Mouse (Mus musculus) forebrain, embryonic 16.5 days (tissue): ENCODE measurements around the gene Mdm4. TPM values are rescaled to one million over a fixed set of nuclear protein-coding genes. Genes with fewer than 3 reads are reported as not detected.

Experiments used
- ATAC-seq: fragments of 200-750 bp; cut with Nextera tagmentation; 2 replicates; pipeline ENCODE4 v1.8.0; 2017; ENCODE audit warnings: mild to moderate bottlenecking, moderate library complexity
- H3K27ac ChIP-seq: fragments of 300-500 bp; sonication (generic); 2 replicates; pipeline ENCODE4 v1.5.1; 2014; ENCODE audit warnings: low read length, control low read depth
- H3K27me3 ChIP-seq: fragments of 300-500 bp; sonication (generic); replicated peaks from 2 replicates; pipeline ENCODE4 v1.6.1; 2014; ENCODE audit warnings: low read length; ENCODE audit not compliant: control insufficient read depth, insufficient read depth
- H3K36me3 ChIP-seq: fragments of 300-500 bp; sonication (generic); 2 replicates; pipeline ENCODE4 v1.6.1; 2014; ENCODE audit not compliant: control insufficient read depth, insufficient read depth
- H3K4me1 ChIP-seq: fragments of 300-500 bp; sonication (generic); replicated peaks from 2 replicates; pipeline ENCODE4 v1.6.1; 2014; ENCODE audit warnings: low read length; ENCODE audit not compliant: control insufficient read depth, insufficient read depth
- H3K4me2 ChIP-seq: fragments of 300-500 bp; sonication (generic); 2 replicates; pipeline ENCODE4 v1.6.1; 2014; ENCODE audit warnings: mild to moderate bottlenecking, low read length, control low read depth
- H3K4me3 ChIP-seq: fragments of 300-500 bp; sonication (generic); replicated peaks from 2 replicates; pipeline ENCODE4 v1.5.1; 2014; ENCODE audit warnings: mild to moderate bottlenecking, low read length, control low read depth
- H3K9ac ChIP-seq: fragments of 300-500 bp; sonication (generic); replicated peaks from 2 replicates; pipeline ENCODE4 v1.6.1; 2014; ENCODE audit warnings: low read depth, low read length, control low read depth
- H3K9me3 ChIP-seq: fragments of 300-500 bp; sonication (generic); 2 replicates; pipeline ENCODE4 v1.6.1; 2016; ENCODE audit warnings: low read length; ENCODE audit not compliant: control insufficient read depth
- WGBS: fragments of 180-500 bp; shearing (Covaris S2); extraction: QIAGEN DNeasy Blood & Tissue Kit; methylation state at CpG from one replicate; pipeline ENCODE4 v1.1.7; 2014; 5-methylcytosine and 5-hydroxymethylcytosine counted together
- polyA plus RNA-seq: library from polyadenylated mRNA; unstranded; fragments of >200 nt; fragmentation: Nextera tagmentation; extraction: Ambion mirVana; gene quantifications from 2 replicates; pipeline ENCODE4 v1.2.1, GENCODE M21; 2015

Mdm4 gene
- polyA plus RNA-seq, 1 experiment from 2014 or later = 50.6 TPM

DNA sequence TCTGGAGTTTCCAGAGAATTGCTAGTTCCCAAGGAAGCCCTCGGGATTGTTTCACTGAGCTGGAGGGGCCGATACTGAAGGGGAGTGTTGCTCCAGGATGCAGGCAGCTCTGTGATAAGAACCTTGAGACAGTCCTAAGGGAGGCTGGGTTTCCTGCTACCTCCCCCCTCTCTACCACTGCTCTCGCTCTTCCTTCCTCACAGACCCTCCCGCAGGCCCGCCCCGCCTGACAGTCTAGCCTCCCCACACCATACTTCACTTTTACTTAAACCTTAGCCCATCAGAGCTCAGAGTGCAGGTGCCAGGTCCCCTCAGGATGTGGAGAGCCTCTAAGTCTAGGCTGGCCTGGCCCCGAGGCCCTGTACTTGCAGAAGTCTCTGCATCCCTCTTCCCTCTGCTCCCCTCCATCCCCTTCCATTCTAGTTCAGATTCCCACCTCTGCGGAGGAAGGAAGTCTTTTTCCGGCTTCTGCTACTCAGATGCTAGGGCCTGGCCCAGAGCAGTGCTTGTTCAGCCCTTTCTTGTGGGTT, 43.0 kb upstream of the Mdm4 start:
- no peaks in the 10 kb centered on the region for H3K9me3 ChIP-seq
- H3K9ac ChIP-seq = no peak overlapping the region
- no peak for ATAC-seq
- no peak overlapping the region for H3K4me3 ChIP-seq
- no peak overlapping the region for H3K27ac ChIP-seq
- H3K36me3 ChIP-seq = peaks cover 2% of the 10 kb centered on the region; the same call in 1 of the 2 replicates
- no peaks in the 10 kb centered on the region for H3K27me3 ChIP-seq
- peaks cover 38% of the 10 kb centered on the region for H3K4me1 ChIP-seq
- no peak overlapping the region for H3K4me2 ChIP-seq
- WGBS = 71% methylated on average over 9 of the region's 9 CpGs

- no peak overlapping the region for H3K9ac ChIP-seq
- peak; percentile 74 for ATAC-seq
- H3K4me2 ChIP-seq = no peak overlapping the region
- H3K27me3 ChIP-seq = no peaks in the 10 kb centered on the region
- H3K4me1 ChIP-seq = peaks cover 35% of the 10 kb centered on the region
- no peak overlapping the region for H3K4me3 ChIP-seq
- 41% methylated on average over 16 of the region's 16 CpGs for WGBS
- H3K36me3 ChIP-seq = peaks cover 4% of the 10 kb centered on the region
- no peaks in the 10 kb centered on the region for H3K9me3 ChIP-seq
- H3K27ac ChIP-seq = peak overlapping the region; percentile 72
Observed at GRCm38 (mm10) chr1:133071666-133072381, 41.5 kb upstream of the Mdm4 start.

GRCm38 (mm10) chr1:133070157-133070556, 39.8 kb upstream of the Mdm4 start:
- peaks cover 11% of the 10 kb centered on the region for H3K36me3 ChIP-seq
- H3K9ac ChIP-seq = no peak overlapping the region

GRCm38 (mm10) chr1:133069275-133070120, 39.1 kb upstream of the Mdm4 start:
- WGBS = 81% methylated on average over 12 of the region's 12 CpGs
- H3K4me2 ChIP-seq = no peak overlapping the region
- no peak overlapping the region for H3K9ac ChIP-seq
- H3K4me3 ChIP-seq = no peak overlapping the region
- H3K27ac ChIP-seq = peak overlapping the region; percentile 48
- H3K36me3 ChIP-seq = peaks cover 11% of the 10 kb centered on the region
- H3K27me3 ChIP-seq = no peaks in the 10 kb centered on the region
- H3K9me3 ChIP-seq = no peaks in the 10 kb centered on the region
- H3K4me1 ChIP-seq = peaks cover 35% of the 10 kb centered on the region
- no peak for ATAC-seq

More at GRCm38 (mm10) chr1:133070157-133070556, 39.8 kb upstream of the Mdm4 start:
- 67% methylated on average over 5 of the region's 5 CpGs for WGBS
- ATAC-seq = no peak
- Histone ChIP-seq H3K4me1 (peaks cover 35% of the 10 kb centered on the region), H3K27me3 (no peaks in the 10 kb centered on the region), H3K27ac (no peak overlapping the region), H3K9me3 (no peaks in the 10 kb centered on the region), H3K4me3 (no peak overlapping the region), H3K4me2 (no peak overlapping the region)

DNA sequence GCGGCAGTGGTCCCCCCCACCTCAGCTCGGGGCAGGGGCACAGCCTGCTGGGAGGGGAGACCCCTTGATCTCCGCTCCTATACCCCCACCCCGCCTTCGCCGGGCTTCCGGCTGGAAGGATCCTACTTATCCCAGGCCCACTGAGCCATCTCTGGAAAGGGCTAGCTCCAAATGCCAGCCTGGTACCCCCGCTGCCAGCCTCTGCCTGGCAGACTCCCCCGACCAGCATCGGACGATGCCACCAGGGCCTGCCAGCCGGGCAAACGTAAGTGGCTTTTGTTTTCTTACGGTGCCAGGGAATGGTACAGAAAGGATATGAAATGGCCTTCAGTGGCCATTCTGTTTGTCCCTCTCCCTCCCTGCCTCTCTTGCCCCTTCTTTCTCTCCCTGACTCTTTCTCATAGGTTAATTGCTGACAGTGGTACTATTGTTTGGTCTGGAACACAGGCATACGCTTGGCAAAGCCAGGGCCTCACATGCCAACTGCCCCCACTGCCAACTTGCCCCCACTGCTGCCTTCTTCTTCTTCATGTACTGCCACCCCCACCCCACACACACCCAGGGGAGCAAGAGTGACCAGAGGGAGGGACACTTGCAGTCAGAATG, 38.4 kb upstream of the Mdm4 start:
- H3K4me2 ChIP-seq = no peak overlapping the region
- 0 out of 2 replicates have a peak overlapping the region, but pooled peaks have one; percentile 10 for H3K9ac ChIP-seq
- H3K27me3 ChIP-seq = no peaks in the 10 kb centered on the region
- H3K9me3 ChIP-seq = no peaks in the 10 kb centered on the region
- peaks cover 11% of the 10 kb centered on the region for H3K36me3 ChIP-seq
- H3K27ac ChIP-seq = peak overlapping the region; percentile 48
- peaks cover 35% of the 10 kb centered on the region for H3K4me1 ChIP-seq
- H3K4me3 ChIP-seq = no peak overlapping the region
- 65% methylated on average over 15 of the region's 15 CpGs for WGBS
- ATAC-seq = peak; percentile 25; the same call in 1 of the 2 replicates

DNA sequence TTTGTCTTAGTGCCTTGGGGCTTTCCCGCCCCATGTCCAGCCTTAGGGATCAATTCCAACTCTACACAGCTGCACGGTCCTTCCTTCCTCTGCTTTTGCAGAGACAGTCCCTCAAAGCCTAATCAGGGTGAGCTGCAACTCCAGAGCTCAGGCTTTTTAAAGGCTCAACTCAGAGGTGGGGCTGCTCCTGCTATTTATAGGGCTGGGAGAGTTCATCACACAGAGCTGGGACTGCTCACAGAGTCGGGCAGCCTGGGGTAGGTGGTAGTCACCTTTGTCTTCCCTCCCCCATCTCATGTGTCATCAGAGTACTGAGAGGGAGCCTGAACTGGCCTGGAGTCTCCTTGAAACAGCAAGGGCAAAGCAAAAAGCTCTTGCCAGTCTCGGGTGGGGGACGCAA, 37.9 kb upstream of the Mdm4 start:
- Histone ChIP-seq H3K36me3 (peaks cover 11% of the 10 kb centered on the region), H3K4me2 (no peak overlapping the region), H3K9me3 (no peaks in the 10 kb centered on the region), H3K27ac (peak overlapping the region; percentile 48), H3K4me3 (no peak overlapping the region), H3K4me1 (peaks cover 35% of the 10 kb centered on the region), H3K9ac (no peak overlapping the region), H3K27me3 (no peaks in the 10 kb centered on the region)
- ATAC-seq = no peak
- 62% methylated on average over 5 of the region's 5 CpGs for WGBS

DNA sequence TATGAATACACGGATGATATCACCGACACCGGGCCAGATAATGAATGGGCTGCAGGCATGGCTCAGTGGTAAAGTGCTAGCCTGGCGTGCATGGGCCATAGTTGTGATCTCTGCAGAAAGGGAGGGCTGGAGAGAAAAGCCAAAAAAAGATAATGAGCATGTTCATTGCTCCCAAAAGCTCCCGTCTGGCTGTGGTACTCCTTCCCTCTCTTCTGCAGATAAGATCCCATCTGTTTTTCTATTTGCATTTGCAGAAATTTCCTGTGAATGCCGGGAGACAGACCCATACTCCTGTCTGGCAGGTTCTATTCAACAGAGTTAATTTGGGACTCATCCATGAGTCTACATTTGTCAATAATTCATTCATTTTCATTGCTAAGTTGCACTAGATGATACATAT, 32.8 kb upstream of the Mdm4 start:
- Histone ChIP-seq H3K4me3 (no peak overlapping the region), H3K9me3 (no peaks in the 10 kb centered on the region), H3K4me1 (peaks cover 11% of the 10 kb centered on the region), H3K4me2 (no peak overlapping the region), H3K27ac (peak overlapping the region; percentile 9), H3K27me3 (no peaks in the 10 kb centered on the region), H3K9ac (no peak overlapping the region), H3K36me3 (peaks cover 11% of the 10 kb centered on the region)
- ATAC-seq = peak; percentile 64
- WGBS = 66% methylated on average over 6 of the region's 6 CpGs

DNA sequence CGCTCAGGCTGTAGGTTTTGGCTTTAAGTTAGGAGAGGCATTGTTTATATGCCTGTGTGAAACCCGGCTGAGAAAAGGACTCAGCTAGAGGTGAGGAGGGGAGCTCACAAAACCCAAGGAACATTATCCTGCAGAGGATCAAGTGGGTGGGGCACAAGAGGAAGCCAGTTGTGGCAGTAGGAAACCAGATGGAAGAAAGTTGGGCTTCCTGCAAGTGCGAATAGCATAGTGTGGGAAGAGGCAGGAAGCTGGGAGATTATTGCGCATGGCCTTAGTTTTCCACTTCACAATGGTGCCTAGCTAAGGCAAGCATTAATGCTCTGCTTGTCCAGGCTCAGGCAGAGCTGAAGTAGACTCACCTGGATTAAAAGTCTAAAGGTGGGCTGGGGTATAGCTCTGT, 30.3 kb upstream of the Mdm4 start:
- Histone ChIP-seq H3K9me3 (no peaks in the 10 kb centered on the region), H3K36me3 (no peaks in the 10 kb centered on the region), H3K4me3 (no peak overlapping the region), H3K4me2 (no peak overlapping the region), H3K4me1 (peaks cover 21% of the 10 kb centered on the region), H3K27me3 (no peaks in the 10 kb centered on the region), H3K27ac (no peak overlapping the region), H3K9ac (no peak overlapping the region)
- ATAC-seq = no peak
- WGBS = 67% methylated on average over 4 of the region's 4 CpGs

DNA sequence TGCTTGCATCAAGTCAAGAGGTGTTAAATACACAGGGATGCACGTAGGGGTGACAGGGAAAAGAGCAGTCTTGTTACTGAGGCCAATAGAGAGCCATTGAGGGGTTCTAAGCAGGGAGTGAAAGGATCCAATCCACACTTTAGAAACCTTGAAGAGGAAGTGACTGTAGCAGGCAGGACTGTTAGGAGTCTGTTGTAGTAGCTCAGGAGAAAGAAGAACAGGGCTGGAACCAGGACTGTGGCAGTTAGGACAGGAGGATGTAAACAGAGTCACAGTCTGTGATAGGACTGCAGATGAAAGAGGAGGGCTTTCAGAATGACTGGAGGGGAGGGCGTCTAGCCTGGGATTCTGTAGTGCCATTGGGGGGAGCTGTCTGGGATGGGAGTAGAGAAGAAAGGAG, 29.2 kb upstream of the Mdm4 start:
- ATAC-seq = no peak
- H3K27ac ChIP-seq = no peak overlapping the region

More for the DNA sequence above, 29.2 kb upstream of the Mdm4 start:
- Histone ChIP-seq H3K4me1 (peaks cover 21% of the 10 kb centered on the region), H3K9ac (no peak overlapping the region), H3K4me3 (no peak overlapping the region), H3K36me3 (no peaks in the 10 kb centered on the region), H3K4me2 (no peak overlapping the region), H3K9me3 (no peaks in the 10 kb centered on the region), H3K27me3 (no peaks in the 10 kb centered on the region)
- WGBS = 27% methylated on average over 2 of the region's 2 CpGs
